Mouse (Mus musculus): ENCODE data around the gene Tnfrsf1a.

The Tnfrsf1a gene

DNA sequence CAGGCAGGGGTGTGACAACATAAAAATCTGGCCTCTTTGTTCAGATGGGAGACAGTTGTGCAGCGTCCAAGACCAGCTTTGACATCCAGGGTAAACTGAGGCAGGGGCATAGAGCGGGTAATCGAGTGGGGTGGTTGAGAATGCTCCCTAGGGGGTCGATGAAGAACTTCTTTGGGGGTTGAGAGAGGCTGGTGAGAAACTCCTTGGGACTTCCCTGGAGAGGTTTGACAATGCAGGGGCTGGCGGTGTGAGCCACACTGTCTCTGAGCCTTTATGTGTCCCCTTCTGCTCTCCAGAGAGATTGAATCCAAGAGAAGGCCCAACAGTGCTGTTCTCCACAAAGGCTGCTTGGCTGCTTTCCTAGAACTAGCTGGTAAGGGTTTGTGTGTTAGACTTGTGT is 40.7 kb downstream of the Tnfrsf1a start:
- no peak for DNase-seq

DNA sequence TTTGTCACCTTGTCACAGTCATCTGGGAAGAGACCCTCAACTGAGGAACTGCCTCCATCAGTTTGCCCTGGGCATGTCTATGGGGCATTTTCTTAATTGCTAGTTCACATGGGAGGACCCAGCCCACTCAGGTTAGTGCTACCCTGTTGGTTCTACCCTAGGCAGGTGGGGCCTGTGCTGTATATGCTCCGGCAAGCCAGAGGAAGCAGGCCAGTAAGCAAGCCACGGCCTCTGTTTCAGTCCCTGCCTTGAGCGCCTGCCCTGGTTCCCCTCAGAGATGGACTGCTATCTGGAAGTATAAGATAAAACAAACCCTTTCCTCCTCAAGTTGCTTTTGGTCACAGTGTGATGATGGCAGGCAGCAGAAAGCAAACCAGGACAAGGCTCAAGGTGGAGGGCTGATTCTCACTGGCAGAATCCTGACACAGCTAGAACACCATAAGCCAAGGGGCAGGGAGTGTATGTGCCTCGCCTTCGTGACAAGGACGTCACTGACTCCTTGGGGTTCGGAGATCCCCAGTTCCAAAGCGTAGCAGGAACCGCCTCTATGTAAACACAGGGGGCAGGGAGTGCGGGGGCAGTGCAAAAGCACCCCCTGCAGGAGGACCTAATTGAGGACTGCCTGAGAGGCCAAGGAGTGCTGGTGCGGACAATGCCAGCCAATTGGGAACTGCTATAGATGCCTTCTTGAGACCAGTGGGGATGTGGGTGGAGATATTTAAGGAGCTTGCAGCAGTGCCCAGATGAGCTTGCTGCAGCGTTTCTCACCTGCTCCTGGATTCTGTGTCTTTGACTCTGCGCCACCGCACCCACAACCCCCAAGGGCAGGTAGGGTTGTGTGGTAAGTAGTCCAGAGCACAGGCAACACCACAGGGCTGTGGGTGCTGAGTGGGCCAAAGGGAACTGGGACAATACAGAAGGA is 56.6 kb downstream of the Tnfrsf1a start:
- no peak for DNase-seq

DNA sequence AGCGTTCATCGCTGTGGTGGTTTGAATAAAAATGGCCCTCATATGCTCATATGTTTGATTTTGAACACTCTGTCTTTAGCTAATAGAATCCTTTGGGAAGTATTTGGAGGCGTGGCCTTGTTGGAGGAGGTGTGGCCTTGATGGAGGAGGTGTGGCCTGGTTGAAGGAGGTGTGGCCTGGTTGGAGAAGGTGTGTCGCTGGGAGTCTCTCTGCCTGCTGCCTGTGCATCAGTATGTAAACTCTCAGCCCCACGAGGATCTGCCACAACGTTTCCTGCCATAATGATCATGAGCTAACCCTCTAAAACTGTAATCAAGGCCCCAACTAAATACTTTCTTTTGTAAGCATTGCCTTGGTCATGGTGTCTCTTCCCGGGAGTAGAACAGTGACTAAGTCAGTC is 58.1 kb downstream of the Tnfrsf1a start:
- no peak for DNase-seq

DNA sequence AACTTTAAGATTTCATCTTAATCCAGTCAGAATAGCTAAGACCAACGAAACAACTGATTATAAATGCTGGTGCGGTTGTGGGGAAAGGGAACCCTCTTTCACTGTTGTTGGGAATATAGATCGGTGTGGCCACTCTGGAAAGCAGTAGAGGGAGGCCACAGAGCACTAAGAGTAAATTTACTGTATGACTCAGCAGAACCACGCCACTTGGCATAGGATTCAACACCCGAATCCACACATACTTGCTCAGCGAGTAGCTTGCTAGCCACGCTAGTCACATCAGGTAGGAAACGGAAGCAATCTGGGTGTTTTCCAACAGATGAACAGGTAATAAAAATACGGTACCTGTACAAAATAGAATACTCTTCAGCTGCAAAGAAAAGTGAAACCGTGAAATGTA is 58.5 kb downstream of the Tnfrsf1a start:
- no peak for DNase-seq

DNA sequence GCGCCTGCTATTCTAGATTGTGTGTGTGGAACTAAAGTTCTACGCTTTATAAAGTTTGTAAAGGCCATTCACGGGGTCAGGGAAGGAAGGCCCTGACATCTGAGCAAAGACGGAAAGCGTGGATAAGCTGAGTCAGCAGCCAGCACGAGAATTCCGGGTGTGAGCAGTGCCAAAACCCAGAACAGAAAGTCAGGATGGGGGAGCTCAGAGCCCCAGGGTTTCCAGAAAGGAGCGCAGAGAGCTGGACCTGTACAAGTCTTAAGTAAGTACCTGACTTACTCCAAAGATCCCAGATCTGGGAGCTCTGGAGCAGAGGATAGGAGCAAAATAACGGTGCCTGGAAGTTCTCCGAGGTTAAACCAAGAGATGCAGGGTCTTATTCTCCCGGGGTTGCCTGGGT is 61.4 kb downstream of the Tnfrsf1a start:
- DNase-seq = no peak

DNA sequence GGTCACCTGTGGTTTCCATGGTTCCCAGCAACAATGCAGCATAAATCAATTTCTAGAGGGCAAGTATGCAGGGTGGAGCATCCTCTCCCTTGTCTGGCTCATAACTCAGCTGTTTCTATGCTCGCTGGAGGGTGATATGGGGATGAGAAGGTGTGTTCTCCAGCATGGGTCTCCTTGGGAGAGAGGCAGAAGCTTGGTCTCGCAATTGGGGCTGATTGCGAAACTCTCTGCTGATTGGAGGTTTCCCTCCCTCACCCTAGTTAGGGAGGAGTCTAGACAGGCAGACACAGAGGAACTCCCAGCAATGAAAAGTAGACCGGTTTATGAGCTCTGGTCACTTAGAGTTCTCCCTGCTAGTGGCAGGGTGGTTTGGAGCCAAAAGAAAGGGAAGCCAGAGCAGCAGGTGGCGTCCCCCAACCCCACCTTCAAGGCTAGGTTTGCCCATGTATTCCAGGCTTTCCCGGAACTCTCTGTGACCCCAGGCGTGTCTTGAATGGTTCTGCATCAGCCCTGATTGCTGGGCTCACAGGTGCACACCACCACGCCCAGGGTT is 61.9 kb downstream of the Tnfrsf1a start:
- DNase-seq = no peak

DNA sequence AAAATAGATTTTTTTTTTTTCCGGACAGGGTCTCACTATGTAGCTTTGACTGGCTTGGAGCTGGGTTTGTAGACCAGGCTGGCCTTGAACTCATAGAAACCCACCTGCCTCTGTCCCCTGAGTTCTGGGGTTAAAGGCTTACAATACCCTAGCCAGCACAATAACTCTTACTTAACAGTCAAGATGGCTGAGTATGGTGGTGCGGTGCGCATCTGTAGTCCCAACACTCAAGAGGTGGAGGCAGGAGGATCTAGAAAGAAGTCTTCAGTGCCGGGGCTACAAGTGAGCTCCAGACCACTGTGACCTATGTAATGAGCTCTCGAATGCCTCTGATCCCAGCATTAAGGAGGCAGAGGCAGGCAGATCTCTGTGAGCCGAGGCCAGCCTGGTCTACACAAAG is 62.5 kb downstream of the Tnfrsf1a start:
- no peak for DNase-seq
